ENCODE assay signal across 9 mouse cellular contexts in genomic region chr16:76406897-76407296, GRCm38 (mm10). TPM values are rescaled to one million over a fixed set of nuclear protein-coding genes. Genes with fewer than 3 reads are reported as not detected.
DNase-seq lines count a peak whose midpoint lies in the region; ATAC-seq lines count a peak whose summit lies in the region.
"Had no signal": no experiment of that assay in that cellular context is flagged by ENCODE, and none has a peak within 500 bp of the region (broad histone marks: within the 10 kb centered on the region; RNA-seq: fewer than 3 reads in every experiment).

No protein-coding gene starts in this region.

- WGBS in kidney, embryonic 14.5 days = 21% methylated on average over 7 of the region's 7 CpGs
- 54% methylated on average over 7 of the region's 7 CpGs for WGBS in forebrain, embryonic 11.5 days

- ATAC-seq in kidney, embryonic 14.5 days (ENCODE audit: low FRiP score, low TSS enrichment) = no peak
- ATAC-seq in inflammation-experienced regulatory T-cells, adult 6 months = peak; percentile 54
- no peak for ATAC-seq in forebrain, embryonic 11.5 days (replicated peaks; ENCODE audit: low FRiP score)

- H3K4me1 ChIP-seq in kidney, embryonic 14.5 days (ENCODE audit: control insufficient read depth, insufficient read depth, low read length) = 0 out of 2 replicates have a peak, but pooled peaks cover 6% of the 10 kb centered on the region
- H3K4me1 ChIP-seq in forebrain, embryonic 11.5 days (replicated peaks; ENCODE audit: control insufficient read depth, insufficient read depth, low read length) = no peaks in the 10 kb centered on the region

- peak overlapping the region; percentile 32 for H3K4me2 ChIP-seq in kidney, embryonic 14.5 days (replicated peaks; ENCODE audit: low read depth, low read length)
- H3K4me2 ChIP-seq in forebrain, embryonic 11.5 days (ENCODE audit: low read depth, low read length, severe bottlenecking) = no peak overlapping the region

- H3K36me3 ChIP-seq in kidney, embryonic 14.5 days (ENCODE audit: control insufficient read depth, insufficient read depth, low read length) = no peaks in the 10 kb centered on the region
- no peaks in the 10 kb centered on the region for H3K36me3 ChIP-seq in forebrain, embryonic 11.5 days (ENCODE audit: control insufficient read depth, insufficient read depth, low read length)

- no peaks in the 10 kb centered on the region for H3K9me3 ChIP-seq in kidney, embryonic 14.5 days (ENCODE audit: control insufficient read depth, low read length)
- H3K9me3 ChIP-seq in forebrain, embryonic 11.5 days (ENCODE audit: control insufficient read depth, low read length) = no peaks in the 10 kb centered on the region
- H3K9me3 ChIP-seq: megakaryocyte, embryonic 14.5 days had no signal

- H3K4me3 ChIP-seq in kidney, embryonic 14.5 days (ENCODE audit: low read length) = peak overlapping the region; percentile 12; the same call in 1 of the 2 replicates
- H3K4me3 ChIP-seq in forebrain, embryonic 11.5 days (ENCODE audit: low read depth, low read length) = no peak overlapping the region
- H3K4me3 ChIP-seq: megakaryocyte, embryonic 14.5 days had no signal

- H3K9ac ChIP-seq in kidney, embryonic 14.5 days (ENCODE audit: low read depth, low read length) = no peak overlapping the region
- H3K9ac ChIP-seq in forebrain, embryonic 11.5 days (ENCODE audit: low read length) = no peak overlapping the region

- DNase-seq in kidney, adult 8-10 months = no peak
- peak; percentile 41 to 53 for DNase-seq in right cerebral cortex, postnatal 10 days (ENCODE audit: low spot score in 2 of 2)
- DNase-seq in right cerebral cortex, postnatal 25 days = no peak
- DNase-seq in thymus, postnatal 4 days = peak; percentile 20
- no peak for DNase-seq in forebrain, embryonic 11.5 days (ENCODE audit: low spot score)
- DNase-seq in spleen, postnatal 4 days (ENCODE audit: low spot score in 2 of 2) = no peak

- no peaks in the 10 kb centered on the region for H3K27me3 ChIP-seq in kidney, embryonic 14.5 days (ENCODE audit: control insufficient read depth, insufficient read depth, low read length)
- H3K27me3 ChIP-seq in forebrain, embryonic 11.5 days (ENCODE audit: control insufficient read depth, insufficient read depth, low read length) = no peaks in the 10 kb centered on the region
- H3K27me3 ChIP-seq: megakaryocyte, embryonic 14.5 days had no signal

- peak overlapping the region; percentile 47; the same call in 1 of the 2 replicates for H3K27ac ChIP-seq in kidney, embryonic 14.5 days (ENCODE audit: low read depth, low read length)
- no peak overlapping the region for H3K27ac ChIP-seq in forebrain, embryonic 11.5 days (ENCODE audit: low read depth, low read length)

RNA-seq across cellular contexts. Expression of gene Nrip1, which starts 33.3 kb away (rescaled TPM):
- 36.9 and 56.8 TPM in 2 replicates for polyA plus RNA-seq in kidney, embryonic 14.5 days (2014; fragmentation: Nextera tagmentation; extraction: Ambion mirVana)
- 10 to 100 TPM; 26.2 to 66.5 (median 54.1) TPM for polyA plus RNA-seq in inflammation-experienced regulatory T-cells, adult 6 months (2017; shearing (Covaris generic))
- 29.4 and 30.6 TPM in 2 replicates for polyA plus RNA-seq in forebrain, embryonic 11.5 days (2014; fragmentation: Nextera tagmentation; extraction: Ambion mirVana)

Comparison
In these comparisons a context has a peak if more than half of its experiments do, and no peak if none do; other contexts are left out.
1. DNase-seq: peak in right cerebral cortex, postnatal 10 days (2 of 2) and thymus, postnatal 4 days (single experiment); none in kidney, adult 8-10 months (0 of 2), right cerebral cortex, postnatal 25 days (single experiment), forebrain, embryonic 11.5 days (single experiment) and spleen, postnatal 4 days (0 of 2).